Mouse (Mus musculus) retina, postnatal 1 day (tissue): ENCODE data around the gene Tmem129.

Experiments used
- DNase-seq: peaks from one replicate; pipeline ENCODE4 v3.0.0-alpha.2; 2012

The Tmem129 gene

DNA sequence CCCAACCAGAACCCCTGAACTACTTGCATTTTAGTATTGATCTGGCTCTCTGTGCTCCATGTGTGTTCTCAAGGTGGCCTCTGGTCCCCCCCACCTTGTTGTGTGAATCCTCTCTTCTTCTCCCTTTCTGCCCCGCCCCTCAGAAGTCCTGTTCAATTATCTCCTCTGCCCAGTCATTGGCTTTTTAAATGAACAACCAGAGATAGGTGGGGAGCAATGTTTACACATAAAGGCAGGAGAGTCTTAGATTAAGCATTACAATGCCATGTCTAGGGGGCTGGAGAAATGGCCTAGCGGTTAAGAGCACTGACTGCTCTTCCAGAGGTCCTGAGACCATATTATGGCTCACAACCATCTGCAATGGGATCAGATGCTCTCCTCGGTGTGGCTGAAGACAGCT, 22.9 kb downstream of the Tmem129 start:
- no peak for DNase-seq

DNA sequence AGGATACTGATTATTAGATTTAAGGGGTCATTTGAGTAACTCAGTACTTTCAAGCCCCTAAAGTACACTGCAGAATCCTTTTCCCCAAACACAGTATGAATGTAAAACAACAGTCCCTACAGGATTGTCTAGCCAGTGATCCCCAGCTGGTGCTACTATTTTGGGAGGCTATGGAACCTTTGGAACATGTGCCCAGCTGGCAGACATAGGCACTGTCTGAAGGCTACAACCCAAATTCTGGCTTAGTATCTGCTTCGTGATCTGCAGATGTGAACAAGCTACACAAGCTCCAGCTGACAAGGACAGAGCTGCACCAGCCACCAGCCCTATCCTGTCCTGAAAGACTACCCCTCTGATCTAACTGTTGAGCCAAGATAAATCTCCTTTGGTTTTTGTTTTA, 25.7 kb downstream of the Tmem129 start:
- no peak for DNase-seq

DNA sequence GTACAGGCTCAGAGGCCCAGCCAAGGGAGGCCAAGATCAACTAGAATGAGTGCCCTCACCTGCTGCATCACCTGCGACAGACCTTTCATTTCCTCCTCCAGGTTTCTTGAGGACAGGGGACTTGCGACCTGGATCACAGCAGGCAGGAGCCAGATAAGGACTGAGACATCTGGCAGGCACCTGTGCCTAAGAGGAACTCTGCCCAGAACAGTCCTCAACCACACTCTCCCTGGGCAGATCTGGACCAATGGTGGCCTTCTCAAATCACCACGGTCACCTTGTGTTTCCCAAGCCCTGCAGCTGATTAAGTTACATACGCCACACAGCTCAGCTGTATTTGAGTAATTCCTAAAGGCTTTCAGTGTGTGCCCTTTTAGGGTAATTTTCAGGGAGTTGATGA, 27.6 kb downstream of the Tmem129 start:
- DNase-seq: no peak

DNA sequence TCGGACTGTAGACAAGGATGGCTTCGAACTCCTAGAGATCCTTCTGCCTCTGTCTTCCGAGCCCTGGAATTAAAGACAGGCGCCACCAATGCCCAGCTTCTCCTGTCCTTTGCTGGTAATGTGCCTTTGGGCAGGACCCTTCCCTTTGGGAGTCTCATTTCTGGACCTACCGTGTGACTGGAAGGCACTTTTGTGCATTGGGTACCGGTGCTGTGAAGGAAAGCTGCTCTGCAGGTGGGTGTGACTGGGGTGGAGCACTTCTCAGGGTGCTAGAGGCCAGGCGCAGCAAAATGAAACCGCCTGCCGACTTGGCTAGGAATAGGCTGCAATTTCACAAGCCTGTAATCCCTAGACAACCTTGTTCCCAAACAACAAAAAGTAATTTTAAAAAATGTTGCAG, 28.2 kb downstream of the Tmem129 start:
- no peak for DNase-seq

GRCm38 (mm10) chr5:33629301-33629987, 28.8 kb downstream of the Tmem129 start, which contains the start of the genes Fam53a and Gm9903:
Gene Fam53a, minus strand, starts transcription at chr5:33629635.
Gene Gm9903, plus strand, starts transcription at chr5:33629925.
- DNase-seq: peak; percentile 98

DNA sequence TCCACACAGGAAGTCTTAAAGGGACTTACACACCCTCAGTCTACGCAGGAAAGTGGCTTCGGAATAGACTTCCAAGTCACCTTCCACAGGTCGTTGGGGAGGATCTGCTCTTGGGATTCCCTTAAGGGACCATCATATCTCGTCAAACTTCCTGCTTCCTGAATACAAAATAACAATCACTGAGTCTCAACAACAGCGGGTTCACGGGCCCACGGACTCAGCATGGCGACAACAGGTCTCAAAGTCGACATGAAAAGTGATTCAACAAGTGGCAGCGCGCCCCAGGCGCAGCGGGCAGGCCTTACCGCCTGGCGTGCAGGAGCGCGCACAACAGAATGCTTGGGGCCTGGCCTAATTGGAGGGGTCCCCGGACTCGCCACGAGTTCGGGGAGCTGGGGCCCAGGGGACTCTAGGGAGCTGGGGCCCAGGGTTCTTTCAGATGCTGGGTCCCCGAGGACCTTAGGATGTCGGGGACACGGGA, 29.4 kb downstream of the Tmem129 start:
- DNase-seq: no peak

- no peak for DNase-seq
Measured at GRCm38 (mm10) chr5:33627968-33628367, 30.2 kb downstream of the Tmem129 start.

GRCm38 (mm10) chr5:33623766-33624165, 34.5 kb downstream of the Tmem129 start:
- no peak for DNase-seq

- no peak for DNase-seq
Measured at GRCm38 (mm10) chr5:33622671-33623070, 35.5 kb downstream of the Tmem129 start.

- no peak for DNase-seq
Measured at GRCm38 (mm10) chr5:33614391-33614790, 43.8 kb downstream of the Tmem129 start.

DNA sequence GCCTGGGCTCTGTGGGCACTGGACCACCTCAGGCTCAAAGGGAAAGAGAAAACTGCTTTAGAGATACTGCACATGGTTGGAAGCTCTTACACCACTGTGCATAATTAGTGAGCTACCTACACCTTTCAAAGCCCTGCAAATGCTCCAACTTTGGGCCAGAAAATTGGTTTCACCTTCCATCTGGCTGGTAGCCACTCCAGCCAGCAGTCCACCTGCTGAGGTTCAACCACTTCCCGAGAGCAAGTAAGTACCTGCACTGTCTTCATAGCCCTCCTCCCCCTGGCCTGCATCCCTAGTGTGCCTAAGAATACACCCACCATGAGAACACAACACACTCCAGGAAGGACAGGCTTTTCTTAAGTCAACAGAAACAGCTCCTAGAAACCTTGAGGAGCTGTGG, 46.4 kb downstream of the Tmem129 start:
- DNase-seq: no peak

DNA sequence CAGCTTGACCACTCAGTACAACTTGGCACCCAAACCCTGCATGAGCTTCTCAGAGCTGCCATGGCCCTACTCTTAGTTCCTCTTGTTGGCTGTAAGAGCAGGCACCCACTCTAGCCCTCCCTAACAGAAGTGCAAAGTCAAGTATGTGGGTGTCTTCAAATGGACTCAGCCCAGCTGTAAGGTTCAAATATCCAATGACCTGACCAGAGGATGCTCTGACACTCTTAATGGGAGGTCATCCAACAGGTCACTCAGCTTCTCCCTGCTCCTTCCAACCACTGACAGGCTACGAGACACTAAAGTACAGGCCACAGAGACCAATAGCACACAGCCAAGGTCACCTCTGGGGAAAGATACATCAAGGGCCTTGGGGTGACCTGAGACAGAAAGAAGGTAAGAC, 49.0 kb downstream of the Tmem129 start:
- DNase-seq: no peak

DNA sequence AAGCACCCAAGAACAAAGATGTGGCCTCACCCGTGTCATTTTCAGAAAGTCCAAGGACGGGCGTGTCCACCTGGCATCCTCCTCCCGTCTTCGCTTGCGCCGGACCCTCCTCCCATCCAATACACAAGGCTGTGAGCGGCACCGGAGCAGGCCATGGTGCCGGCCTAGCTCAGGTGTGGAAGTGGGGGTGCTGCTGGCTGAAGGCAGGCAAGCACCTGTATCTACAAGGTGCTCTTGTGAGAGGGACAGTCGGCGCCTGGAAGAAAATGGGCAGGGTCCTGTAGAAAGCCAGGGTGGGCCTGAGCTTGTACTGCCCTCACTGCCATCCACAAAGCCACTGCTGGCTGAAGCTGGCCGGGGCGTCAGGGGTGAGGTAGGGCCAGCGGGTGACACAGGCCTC, 50.8 kb downstream of the Tmem129 start:
- no peak for DNase-seq

DNA sequence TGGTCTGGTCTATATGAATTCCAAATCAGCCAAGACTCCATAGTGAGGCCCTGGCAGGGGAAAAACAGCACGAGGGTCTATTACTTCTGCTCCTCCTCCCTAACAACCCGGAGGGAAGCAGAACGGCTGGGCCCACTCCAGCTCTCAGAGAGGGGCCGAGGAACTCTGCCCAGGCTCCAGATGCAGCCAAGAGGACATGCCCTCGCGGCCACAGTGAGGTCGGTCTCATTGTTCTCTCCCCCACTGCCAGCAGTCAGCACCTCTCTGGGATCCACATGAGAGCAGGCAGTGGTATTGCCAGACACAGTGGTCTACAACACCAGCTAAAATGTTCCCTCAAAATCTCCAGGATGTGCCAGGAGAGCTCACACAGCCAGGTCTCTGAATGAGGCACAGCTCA, 51.6 kb downstream of the Tmem129 start:
- DNase-seq: no peak

GRCm38 (mm10) chr5:33605314-33605713, 52.9 kb downstream of the Tmem129 start:
- no peak for DNase-seq
